Mouse (Mus musculus) hindbrain, embryonic 14.5 days (tissue): ENCODE measurements around the gene Cts8. TPM values are rescaled to one million over a fixed set of nuclear protein-coding genes. Genes with fewer than 3 reads are reported as not detected.

ENCODE experiments used
- ATAC-seq: fragments of 200-750 bp; cut with Nextera tagmentation; 2 replicates; pipeline ENCODE4 v1.8.0; 2017; ENCODE audit warnings: moderate number of reproducible peaks, mild to moderate bottlenecking, moderate TSS enrichment, moderate library complexity; ENCODE audit not compliant: low FRiP score
- DNase-seq: peaks from one replicate; pipeline ENCODE4 v3.0.0-alpha.2; 2015; ENCODE audit warnings: low spot score
- H3K27ac ChIP-seq: fragments of 300-500 bp; sonication (generic); 2 replicates; pipeline ENCODE4 v1.5.1; 2014; ENCODE audit warnings: mild to moderate bottlenecking, moderate library complexity
- H3K27me3 ChIP-seq: fragments of 300-500 bp; sonication (generic); 2 replicates; pipeline ENCODE4 v1.6.1; 2014; ENCODE audit warnings: mild to moderate bottlenecking, low read length, mixed read lengths; ENCODE audit not compliant: control insufficient read depth, insufficient read depth
- H3K36me3 ChIP-seq: fragments of 300-500 bp; sonication (generic); replicated peaks from 2 replicates; pipeline ENCODE4 v1.6.1; 2014; ENCODE audit not compliant: control insufficient read depth, insufficient read depth
- H3K4me1 ChIP-seq: fragments of 300-500 bp; sonication (generic); replicated peaks from 2 replicates; pipeline ENCODE4 v1.6.1; 2014; ENCODE audit warnings: antibody characterized with exemption, low read length, mixed read lengths; ENCODE audit not compliant: control insufficient read depth, insufficient read depth
- H3K4me2 ChIP-seq: fragments of 300-500 bp; sonication (generic); replicated peaks from 2 replicates; pipeline ENCODE4 v1.6.1; 2014; ENCODE audit warnings: mild to moderate bottlenecking, moderate library complexity
- H3K4me3 ChIP-seq: fragments of 300-500 bp; sonication (generic); replicated peaks from 2 replicates; pipeline ENCODE4 v1.5.1; 2014; ENCODE audit warnings: mild to moderate bottlenecking, low read length
- H3K9ac ChIP-seq: fragments of 300-500 bp; sonication (generic); 2 replicates; pipeline ENCODE4 v1.6.1; 2014
- H3K9me3 ChIP-seq: fragments of 300-500 bp; sonication (generic); 2 replicates; pipeline ENCODE4 v1.6.1; 2016; ENCODE audit warnings: low read length; ENCODE audit not compliant: control insufficient read depth
- WGBS: fragments of 180-500 bp; shearing (Covaris S2); extraction: QIAGEN DNeasy Blood & Tissue Kit; methylation state at CpG from one replicate; pipeline ENCODE4 v1.1.7; 2014; 5-methylcytosine and 5-hydroxymethylcytosine counted together
- polyA plus RNA-seq: library from polyadenylated mRNA; unstranded; fragments of >200 nt; fragmentation: Nextera tagmentation; extraction: Ambion mirVana; gene quantifications from 2 replicates; pipeline ENCODE4 v1.2.1, GENCODE M21; 2014

The Cts8 gene
- polyA plus RNA-seq: not detected in 2 replicates

DNA sequence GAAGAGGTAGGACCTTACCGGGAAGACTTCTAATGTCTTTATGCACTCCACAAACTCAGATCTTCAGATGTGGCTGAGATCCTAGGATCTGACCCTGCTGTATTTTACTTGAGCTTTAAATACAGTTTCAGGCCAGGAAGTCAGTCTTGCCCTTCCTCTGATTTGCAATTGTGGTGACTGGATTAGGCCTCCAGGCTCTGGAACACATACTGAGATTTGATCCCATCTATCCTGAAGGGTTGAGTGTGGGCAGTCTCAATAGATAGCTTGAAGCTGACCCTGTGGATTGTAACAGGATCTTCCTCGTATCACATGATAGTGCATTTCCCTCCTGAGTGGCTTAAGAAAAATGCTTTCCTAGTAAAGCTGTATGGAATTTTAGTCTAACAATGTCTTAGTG is at the start of gene Cts8:
Cts8 (minus strand) TSS at position 101 of the 400 bp plus-strand sequence.
- H3K9ac ChIP-seq: no peak within 1 kb of the TSS
- no peak for ATAC-seq
- no peak within 1 kb of the TSS for H3K27ac ChIP-seq
- H3K4me3 ChIP-seq: no peak within 1 kb of the TSS
- H3K9me3 ChIP-seq: peaks cover 48% of the 10 kb centered on the region
- no peaks in the 10 kb centered on the region for H3K36me3 ChIP-seq
- WGBS: 79% methylated on average over 2 of the region's 2 CpGs
- H3K4me2 ChIP-seq: no peak within 1 kb of the TSS
- H3K27me3 ChIP-seq: no peaks in the 10 kb centered on the region
- H3K4me1 ChIP-seq: no peaks in the 10 kb centered on the region
- no peak for DNase-seq

DNA sequence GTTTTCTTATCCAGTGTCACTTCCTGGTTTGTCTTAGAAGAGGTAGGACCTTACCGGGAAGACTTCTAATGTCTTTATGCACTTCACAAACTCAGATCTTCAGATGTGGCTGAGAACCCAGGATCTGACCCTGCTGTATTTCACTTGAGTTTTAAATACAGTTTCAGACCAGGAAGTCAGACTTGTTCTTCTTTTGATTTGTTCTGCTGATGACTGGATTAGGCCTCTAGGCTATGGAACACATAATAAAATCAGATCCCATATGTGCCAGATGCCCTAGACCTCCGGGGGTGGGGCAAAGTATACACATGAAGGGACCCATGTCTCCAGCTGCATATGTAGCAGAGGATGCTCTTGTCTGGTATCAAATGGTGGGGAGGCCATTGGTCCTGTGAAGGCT is 33.6 kb upstream of the Cts8 start, which contains the start of gene Gm49398:
Gm49398 (minus strand) TSS at position 101 of the 400 bp plus-strand sequence.
- peaks cover 35% of the 10 kb centered on the region for H3K9me3 ChIP-seq
- no peaks in the 10 kb centered on the region for H3K4me1 ChIP-seq
- no peak within 1 kb of the TSS for H3K27ac ChIP-seq
- no peak within 1 kb of the TSS for H3K4me3 ChIP-seq
- no peak for ATAC-seq
- 88% methylated on average over 2 of the region's 2 CpGs for WGBS
- no peak for DNase-seq
- no peaks in the 10 kb centered on the region for H3K27me3 ChIP-seq
- no peak within 1 kb of the TSS for H3K4me2 ChIP-seq
- H3K36me3 ChIP-seq: no peaks in the 10 kb centered on the region
- no peak within 1 kb of the TSS for H3K9ac ChIP-seq

DNA sequence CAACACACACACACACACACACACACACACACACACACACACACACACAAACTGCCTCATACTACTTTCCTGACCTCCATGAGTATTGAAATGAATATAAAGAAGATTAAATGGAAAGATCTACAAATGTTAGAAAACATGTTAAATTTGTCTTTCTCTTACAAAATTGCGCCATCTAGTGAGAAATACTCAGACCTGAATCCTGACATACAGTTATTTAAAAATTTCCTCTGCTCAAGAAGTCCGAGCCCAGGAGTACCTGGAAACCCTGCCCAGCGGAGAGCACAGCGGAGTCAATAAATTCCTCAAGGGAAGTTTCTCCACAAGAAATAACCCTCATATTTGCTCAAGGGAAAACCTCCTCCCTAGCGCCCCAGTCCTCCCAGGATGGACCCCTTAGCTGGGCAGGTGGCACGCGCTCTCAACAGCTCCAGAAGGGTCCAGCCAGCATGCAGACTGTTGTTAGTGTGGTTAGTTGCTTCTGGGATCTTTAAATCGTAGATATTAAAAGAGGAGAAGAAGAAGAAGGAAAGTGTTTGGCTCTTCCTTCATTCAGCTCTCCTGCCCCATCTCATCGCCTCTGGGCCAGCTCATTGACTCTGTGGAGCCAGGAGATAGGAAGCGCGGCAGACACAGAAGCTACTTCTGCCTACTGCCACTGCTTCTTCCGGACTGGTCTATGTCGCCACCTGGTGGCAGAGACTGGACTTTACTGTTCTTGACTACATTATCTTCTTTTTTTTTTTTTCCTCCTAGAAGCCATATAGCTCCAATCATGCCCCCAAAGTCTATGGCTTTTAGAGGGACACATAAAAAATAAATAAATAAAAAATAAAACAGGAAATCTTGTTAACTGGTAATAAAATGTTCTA is 13.8 kb downstream of the Cts8 start:
- DNase-seq (peak; percentile 56), ATAC-seq (no peak)
- no peaks in the 10 kb centered on the region for H3K36me3 ChIP-seq
- H3K27me3 ChIP-seq: no peaks in the 10 kb centered on the region
- no peaks in the 10 kb centered on the region for H3K4me1 ChIP-seq
- no peak overlapping the region for H3K27ac ChIP-seq
- WGBS: 60% methylated on average over 13 of the region's 13 CpGs
- no peak overlapping the region for H3K4me3 ChIP-seq
- no peak overlapping the region for H3K4me2 ChIP-seq
- no peak overlapping the region for H3K9ac ChIP-seq
- H3K9me3 ChIP-seq: peaks cover 40% of the 10 kb centered on the region

DNA sequence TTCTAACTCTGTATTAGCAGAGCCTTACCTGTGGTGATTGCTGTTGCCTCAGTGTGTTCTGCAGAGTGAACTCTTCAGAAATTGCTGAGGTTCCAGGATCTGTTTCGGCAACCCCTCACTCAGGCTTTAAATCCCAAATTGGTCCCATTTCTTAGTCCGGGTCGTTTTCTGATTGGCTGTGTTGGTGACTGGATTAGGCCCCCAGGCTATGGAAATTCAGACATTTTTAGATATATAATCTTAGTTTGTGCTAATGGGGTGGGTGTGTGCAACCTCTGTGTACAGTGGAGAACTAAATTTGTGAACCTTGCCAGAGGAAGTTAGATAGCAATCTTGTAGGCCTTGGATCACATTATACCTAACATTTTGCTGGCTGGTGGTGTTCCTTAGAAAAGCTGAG is 51.8 kb downstream of the Cts8 start, which contains the start of gene Cts6:
Cts6 (minus strand) TSS at position 101 of the 400 bp plus-strand sequence.
- Histone ChIP-seq H3K36me3 (no peaks in the 10 kb centered on the region), H3K9ac (no peak within 1 kb of the TSS), H3K27ac (no peak within 1 kb of the TSS), H3K4me2 (no peak within 1 kb of the TSS), H3K27me3 (no peaks in the 10 kb centered on the region), H3K4me3 (no peak within 1 kb of the TSS), H3K4me1 (no peaks in the 10 kb centered on the region), H3K9me3 (peaks cover 68% of the 10 kb centered on the region)
- DNase-seq (no peak), ATAC-seq (no peak)
- WGBS: 86% methylated on average over 3 of the region's 3 CpGs

Other genes starting within 250 kb of the Cts8 start
- gene Ctsj, start 249.4 kb downstream of the Cts8 start, polyA plus RNA-seq: not detected in 2 replicates
- gene Ctsq, start 214.7 kb downstream of the Cts8 start, polyA plus RNA-seq: not detected in 2 replicates
- gene Ctsr, start 91.1 kb downstream of the Cts8 start, polyA plus RNA-seq: not detected in 2 replicates
- gene Cts6, start 51.9 kb downstream of the Cts8 start, polyA plus RNA-seq: not detected in 2 replicates
- not detected in 2 replicates for gene Gm49398, start 33.5 kb upstream of the Cts8 start, polyA plus RNA-seq
- not detected in 2 replicates for gene Cts7, start 102.8 kb upstream of the Cts8 start, polyA plus RNA-seq